Comparison of ENCODE assay signal across 7 mouse cellular contexts in genomic region chr17:46852725-46853124, GRCm38 (mm10). TPM values are rescaled to one million over a fixed set of nuclear protein-coding genes. Genes with fewer than 3 reads are reported as not detected.
DNase-seq lines count a peak whose midpoint lies in the region; ATAC-seq and TF ChIP-seq lines count a peak whose summit lies in the region.

No protein-coding gene starts in this region.

- H3K79me2 ChIP-seq in myocyte (ENCODE audit: control insufficient read depth, insufficient read depth) = peaks cover 32% of the 10 kb centered on the region

- ATAC-seq in forebrain, embryonic 13.5 days = no peak

- no peak overlapping the region for H3ac ChIP-seq in myocyte (ENCODE audit: control insufficient read depth, insufficient read length)

- H3K4me1 ChIP-seq in forebrain, embryonic 13.5 days = peaks cover 30% of the 10 kb centered on the region

- intact Hi-C loops in left cerebral cortex, postnatal 36 days (cut with DNase I) = no loop called here

- peak overlapping the region; percentile 77 for H3K27ac ChIP-seq in forebrain, embryonic 13.5 days

- no peak overlapping the region for H3K9ac ChIP-seq in forebrain, embryonic 13.5 days

- H3K9me3 ChIP-seq in forebrain, embryonic 13.5 days (replicated peaks) = no peaks in the 10 kb centered on the region; the same call in 1 of the 2 replicates

- H3K36me3 ChIP-seq in forebrain, embryonic 13.5 days (ENCODE audit: poor library complexity, severe bottlenecking) = no peaks in the 10 kb centered on the region
- H3K36me3 ChIP-seq in myocyte (ENCODE audit: control insufficient read depth, insufficient read depth) = no peaks in the 10 kb centered on the region

- no peaks in the 10 kb centered on the region for H3K27me3 ChIP-seq in forebrain, embryonic 13.5 days
- no peaks in the 10 kb centered on the region for H3K27me3 ChIP-seq in myocyte (ENCODE audit: control insufficient read depth, insufficient read depth, insufficient read length)

- DNase-seq in 3134 (ENCODE audit: extremely low read depth, insufficient read length, low spot score) (peak; percentile 35), A20 (ENCODE audit: low read depth, low spot score) (peak; percentile 95)
- DNase-seq in kidney, postnatal 36 days = peak; percentile 67 to 68
- no peak for DNase-seq in left cerebral cortex, postnatal 36 days (ENCODE audit: low spot score in 2 of 2)
- no peak for DNase-seq in ovary, postnatal 10 days (ENCODE audit: low spot score)

- no peak for TF ChIP-seq POLR2A in myocyte (IDR thresholded peaks at IDR 0.05; ENCODE audit: insufficient read length, low read depth)

- WGBS in forebrain, embryonic 13.5 days = 66% methylated on average over 6 of the region's 6 CpGs

- no peak overlapping the region; the same call in 1 of the 2 replicates for H3K4me2 ChIP-seq in forebrain, embryonic 13.5 days
- no peak overlapping the region for H3K4me2 ChIP-seq in myocyte (ENCODE audit: low read depth)

- H3K4me3 ChIP-seq in forebrain, embryonic 13.5 days = no peak overlapping the region
- no peak overlapping the region for H3K4me3 ChIP-seq in myocyte

TF ChIP-seq in myocyte, 11 proteins besides CTCF, POLR2A, EP300 and RAD21:
- peak in 2 of 3 experiments; percentile 66 for TF ChIP-seq MYOG (IDR thresholded peaks at IDR 0.05; ENCODE audit: control insufficient read depth in 1 of 3, insufficient read depth in 1 of 3, insufficient read length in 2 of 3, low read depth in 2 of 3)
- no peak for TF ChIP-seq SRF (IDR thresholded peaks at IDR 0.05; ENCODE audit: control insufficient read depth, insufficient read length, low read depth)
- TF ChIP-seq REST (IDR thresholded peaks at IDR 0.05; ENCODE audit: insufficient read depth, insufficient read length) = no peak
- peak in 2 of 3 experiments; percentile 72 to 74 for TF ChIP-seq MYOD1 (IDR thresholded peaks at IDR 0.05; ENCODE audit: control insufficient read depth in 1 of 3, insufficient read length in 2 of 3, low read depth in 2 of 3)
- TF ChIP-seq POLR2AphosphoS2 (IDR thresholded peaks at IDR 0.05; ENCODE audit: insufficient read length, low read depth) = peak; percentile 87

RNA-seq across cellular contexts. Expression of gene Bicral, which starts 5.6 kb away (rescaled TPM):
- 5.2 and 5.8 TPM in 2 replicates for polyA plus RNA-seq in forebrain, embryonic 13.5 days (2015; fragmentation: Nextera tagmentation; extraction: Ambion mirVana)
- polyA plus RNA-seq in myocyte (2012; fragmentation: generic; extraction: Trizol) = 5.1 TPM
- 10 to 100 TPM; 52.7 to 58.5 TPM for total RNA-seq in left cerebral cortex, postnatal 36 days (2021)

RNA-seq across cellular contexts. Expression of gene Tbcc, which starts 37.8 kb away (rescaled TPM):
- 51.3 and 53.5 TPM in 2 replicates for polyA plus RNA-seq in forebrain, embryonic 13.5 days (2015; fragmentation: Nextera tagmentation; extraction: Ambion mirVana)
- 46.1 TPM for polyA plus RNA-seq in myocyte (2012; fragmentation: generic; extraction: Trizol)
- 10 to 100 TPM; 33.4 to 37.6 TPM for total RNA-seq in left cerebral cortex, postnatal 36 days (2021)

RNA-seq across cellular contexts. Expression of gene Prph2, which starts 57.5 kb away (rescaled TPM):
- polyA plus RNA-seq in forebrain, embryonic 13.5 days (2015; fragmentation: Nextera tagmentation; extraction: Ambion mirVana) = not detected in 2 replicates
- not detected for polyA plus RNA-seq in myocyte (2012; fragmentation: generic; extraction: Trizol)
- not detected for total RNA-seq in left cerebral cortex, postnatal 36 days (2021)

Comparison
In these comparisons a context has a peak if more than half of its experiments do, and no peak if none do; other contexts are left out.
1. DNase-seq: peak in 3134 (single experiment), A20 (single experiment) and kidney, postnatal 36 days (2 of 2); none in left cerebral cortex, postnatal 36 days (0 of 2) and ovary, postnatal 10 days (single experiment).